In the genomic region with DNA sequence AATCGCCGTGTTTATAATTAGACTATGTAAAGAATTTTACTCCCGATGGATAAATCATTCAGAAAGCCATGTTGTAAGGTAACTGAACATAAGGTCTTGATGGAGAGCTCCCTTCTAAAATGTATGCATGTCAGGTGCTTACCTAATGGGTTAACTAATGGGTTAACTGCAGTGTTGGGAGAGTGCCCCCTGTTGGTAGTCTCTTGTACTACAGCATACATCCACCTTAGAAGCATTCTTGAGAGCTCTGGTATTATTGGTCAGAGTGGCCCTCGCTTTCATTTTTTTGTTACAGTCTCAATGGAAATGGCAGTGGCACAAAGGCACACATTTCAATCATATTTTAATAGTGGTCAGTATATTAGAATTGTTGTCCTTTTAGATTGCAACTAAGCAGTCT, we compare ENCODE assay signal across 10 mouse cellular contexts.
A peak's percentile ranks its signal among the peaks of the same experiment; 100 is the strongest.
DNase-seq lines count a peak whose midpoint lies in the region; ATAC-seq and TF ChIP-seq lines count a peak whose summit lies in the region.
"Had no signal": no experiment of that assay in that cellular context is flagged by ENCODE, and none has a peak within 500 bp of the region (broad histone marks: within the 10 kb centered on the region; RNA-seq: fewer than 3 reads in every experiment).

No protein-coding gene starts in this region.

- no peaks in the 10 kb centered on the region for H3K4me1 ChIP-seq in kidney, embryonic 16.5 days (ENCODE audit: insufficient read depth, low read length)
- H3K4me1 ChIP-seq in ES-E14 (ENCODE audit: control insufficient read depth in 2 of 2, insufficient read depth in 2 of 2, low read length in 2 of 2, poor library complexity in 1 of 2): no peaks in the 10 kb centered on the region

- no peak overlapping the region for H3K9ac ChIP-seq in kidney, embryonic 16.5 days (replicated peaks; ENCODE audit: low read length)
- no peak overlapping the region for H3K9ac ChIP-seq in ES-E14 (ENCODE audit: insufficient read depth, low read depth, low read length, poor library complexity, severe bottlenecking)
- H3K9ac ChIP-seq: lung, embryonic 15.5 days had no signal

- no peak for ATAC-seq in kidney, embryonic 16.5 days (ENCODE audit: low FRiP score, low TSS enrichment)
- ATAC-seq: intestine, embryonic 16.5 days had no signal

- H3K4me3 ChIP-seq in kidney, embryonic 16.5 days (ENCODE audit: low read length): no peak overlapping the region
- H3K4me3 ChIP-seq in ES-E14 (ENCODE audit: insufficient read depth in 1 of 2, low read depth in 1 of 2, low read length in 2 of 2, poor library complexity in 1 of 2, severe bottlenecking in 1 of 2): no peak overlapping the region
- H3K4me3 ChIP-seq: lung, embryonic 15.5 days had no signal

- no peak overlapping the region for H3K4me2 ChIP-seq in kidney, embryonic 16.5 days (replicated peaks; ENCODE audit: low read depth, low read length)
- H3K4me2 ChIP-seq: lung, embryonic 15.5 days had no signal

- peak; percentile 30 for DNase-seq in kidney, adult 9 months
- DNase-seq in A20 (ENCODE audit: low read depth, low spot score) (peak; percentile 84), ES-E14 (ENCODE audit: low read depth, low spot score) (peak; percentile 46)
- DNase-seq in heart, postnatal 4 days: peak; percentile 38
- no peak for DNase-seq in ovary, adult 18-20 months (ENCODE audit: low spot score)
- DNase-seq in gastrocnemius, postnatal 4 days (ENCODE audit: low spot score in 2 of 2): no peak
- DNase-seq in layer of hippocampus, postnatal 14 days (ENCODE audit: low spot score in 2 of 2): no peak

- H3K9me3 ChIP-seq in kidney, embryonic 16.5 days (ENCODE audit: low read length): no peaks in the 10 kb centered on the region
- H3K9me3 ChIP-seq in ES-E14 (ENCODE audit: control insufficient read depth, insufficient read depth, low read depth, low read length): no peaks in the 10 kb centered on the region
- H3K9me3 ChIP-seq: lung, embryonic 15.5 days had no signal

- in situ Hi-C loops in ES-E14 (cut with MboI; ENCODE audit: low sequenced_read_pairs in 2 of 2, unreplicated experiment in 2 of 2): loop anchor here in 1 of 2 experiments (25.0 kb wide), 1 partner anchor 558 kb away; no protein-coding TSS in a partner anchor

- no peak overlapping the region for H3K27ac ChIP-seq in kidney, embryonic 16.5 days (ENCODE audit: low read length)
- H3K27ac ChIP-seq in ES-E14 (ENCODE audit: insufficient read depth, low read depth, low read length, poor library complexity, severe bottlenecking): no peak overlapping the region
- H3K27ac ChIP-seq: lung, embryonic 15.5 days had no signal

- peaks cover 10% of the 10 kb centered on the region for H3K36me3 ChIP-seq in kidney, embryonic 16.5 days (ENCODE audit: insufficient read depth, low read length)
- H3K36me3 ChIP-seq in ES-E14 (ENCODE audit: control insufficient read depth, insufficient read depth, low read length, poor library complexity, severe bottlenecking): no peaks in the 10 kb centered on the region

- 89% methylated on average over 4 of the region's 4 CpGs for whole genome bisulfite sequencing in kidney, embryonic 16.5 days

- no peaks in the 10 kb centered on the region for H3K27me3 ChIP-seq in kidney, embryonic 16.5 days (ENCODE audit: insufficient read depth, low read length)
- H3K27me3 ChIP-seq: lung, embryonic 15.5 days had no signal

TF ChIP-seq in ES-E14, 5 proteins besides CTCF, POLR2A, EP300 and RAD21:
- TF ChIP-seq MAFK (IDR thresholded peaks at IDR 0.05; ENCODE audit: insufficient read depth, low read depth, low read length): no peak
- no peak for TF ChIP-seq CHD2 (IDR thresholded peaks at IDR 0.05; ENCODE audit: low read depth, low read length)
- TF ChIP-seq ZC3H11A (IDR thresholded peaks at IDR 0.05; ENCODE audit: borderline replicate concordance, low read depth, low read length): no peak
- TF ChIP-seq ZNF384 (IDR thresholded peaks at IDR 0.05; ENCODE audit: low read depth, low read length): no peak
- TF ChIP-seq HCFC1 (IDR thresholded peaks at IDR 0.05; ENCODE audit: borderline replicate concordance, insufficient read depth, low read length): no peak

Comparison
In these comparisons a context has a peak if more than half of its experiments do, and no peak if none do; other contexts are left out.
1. DNase-seq: peak in kidney, adult 9 months (single experiment), A20 (single experiment), ES-E14 (single experiment) and heart, postnatal 4 days (single experiment); none in ovary, adult 18-20 months (single experiment), gastrocnemius, postnatal 4 days (0 of 2) and layer of hippocampus, postnatal 14 days (0 of 2).